9 mouse cellular contexts compared by ENCODE assay signal in the genomic region with DNA sequence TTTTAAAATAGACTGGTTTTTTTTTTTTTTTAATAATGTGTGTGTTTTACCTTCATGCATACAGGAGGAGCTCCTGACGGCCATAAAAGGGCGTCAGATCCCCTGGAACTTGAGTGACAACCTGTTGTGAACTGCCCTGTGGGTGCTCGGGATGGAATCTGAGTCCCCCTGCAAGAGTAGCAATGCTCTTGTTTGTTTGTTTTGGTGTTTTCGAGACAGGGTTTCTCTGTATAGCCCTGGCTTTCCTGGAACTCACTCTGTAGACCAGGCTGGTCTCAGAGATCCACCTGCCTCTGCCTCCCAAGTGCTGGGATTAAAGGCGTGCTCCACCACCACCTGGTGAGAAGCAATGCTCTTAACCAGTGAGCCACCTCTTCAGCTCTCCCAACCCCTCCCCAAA. TPM values are rescaled to one million over a fixed set of nuclear protein-coding genes. Genes with fewer than 3 reads are reported as not detected.
DNase-seq lines count a peak whose midpoint lies in the region; ATAC-seq and TF ChIP-seq lines count a peak whose summit lies in the region.
"Had no signal": no experiment of that assay in that cellular context is flagged by ENCODE, and none has a peak within 500 bp of the region (broad histone marks: within the 10 kb centered on the region; RNA-seq: fewer than 3 reads in every experiment).

No protein-coding gene starts in this region.

- no peaks in the 10 kb centered on the region for H3K27me3 ChIP-seq in kidney, embryonic 14.5 days (ENCODE audit: control insufficient read depth, insufficient read depth, low read length)
- peaks cover 23% of the 10 kb centered on the region for H3K27me3 ChIP-seq in embryonic facial prominence, embryonic 12.5 days
- no peaks in the 10 kb centered on the region for H3K27me3 ChIP-seq in hindbrain, postnatal 0 days (ENCODE audit: insufficient read depth, low read length)
- H3K27me3 ChIP-seq in midbrain, embryonic 16.5 days (ENCODE audit: control insufficient read depth, insufficient read depth, low read depth, low read length): no peaks in the 10 kb centered on the region

- peaks cover 9% of the 10 kb centered on the region for H3K4me1 ChIP-seq in kidney, embryonic 14.5 days (ENCODE audit: control insufficient read depth, insufficient read depth, low read length)
- peaks cover 12% of the 10 kb centered on the region for H3K4me1 ChIP-seq in embryonic facial prominence, embryonic 12.5 days
- H3K4me1 ChIP-seq in hindbrain, postnatal 0 days (ENCODE audit: insufficient read depth, low read length): peaks cover 11% of the 10 kb centered on the region; the same call in 1 of the 2 replicates
- H3K4me1 ChIP-seq in midbrain, embryonic 16.5 days (ENCODE audit: control insufficient read depth, insufficient read depth, low read length): peaks cover 30% of the 10 kb centered on the region

- no peak overlapping the region for H3K27ac ChIP-seq in kidney, embryonic 14.5 days (ENCODE audit: low read depth, low read length)
- H3K27ac ChIP-seq in embryonic facial prominence, embryonic 12.5 days: peak overlapping the region; percentile 72; the same call in 1 of the 2 replicates
- peak overlapping the region; percentile 80; the same call in 1 of the 2 replicates for H3K27ac ChIP-seq in hindbrain, postnatal 0 days
- peak overlapping the region; percentile 75 for H3K27ac ChIP-seq in midbrain, embryonic 16.5 days (ENCODE audit: low read length)

- H3K4me2 ChIP-seq in kidney, embryonic 14.5 days (replicated peaks; ENCODE audit: low read depth, low read length): peak overlapping the region; percentile 62
- peak overlapping the region; percentile 65 for H3K4me2 ChIP-seq in embryonic facial prominence, embryonic 12.5 days (replicated peaks)
- H3K4me2 ChIP-seq in hindbrain, postnatal 0 days (ENCODE audit: low read depth, low read length): peak overlapping the region; percentile 74
- peak overlapping the region; percentile 73 for H3K4me2 ChIP-seq in midbrain, embryonic 16.5 days (ENCODE audit: low read length)

- H3K36me3 ChIP-seq in kidney, embryonic 14.5 days (ENCODE audit: control insufficient read depth, insufficient read depth, low read length): no peaks in the 10 kb centered on the region
- H3K36me3 ChIP-seq in embryonic facial prominence, embryonic 12.5 days: no peaks in the 10 kb centered on the region
- no peaks in the 10 kb centered on the region for H3K36me3 ChIP-seq in hindbrain, postnatal 0 days (ENCODE audit: insufficient read depth, low read length)
- no peaks in the 10 kb centered on the region for H3K36me3 ChIP-seq in midbrain, embryonic 16.5 days (ENCODE audit: control insufficient read depth, insufficient read depth, low read length)

- H3K9me3 ChIP-seq in kidney, embryonic 14.5 days (ENCODE audit: control insufficient read depth, low read length): no peaks in the 10 kb centered on the region
- no peaks in the 10 kb centered on the region for H3K9me3 ChIP-seq in embryonic facial prominence, embryonic 12.5 days
- no peaks in the 10 kb centered on the region for H3K9me3 ChIP-seq in hindbrain, postnatal 0 days (ENCODE audit: low read length)
- no peaks in the 10 kb centered on the region for H3K9me3 ChIP-seq in midbrain, embryonic 16.5 days (replicated peaks; ENCODE audit: control insufficient read depth, low read length, poor library complexity, severe bottlenecking)

- H3K9ac ChIP-seq in kidney, embryonic 14.5 days (ENCODE audit: low read depth, low read length): peak overlapping the region; percentile 59; the same call in 1 of the 2 replicates
- H3K9ac ChIP-seq in embryonic facial prominence, embryonic 12.5 days: peak overlapping the region; percentile 58; the same call in 1 of the 2 replicates
- peak overlapping the region; percentile 57; the same call in 1 of the 2 replicates for H3K9ac ChIP-seq in hindbrain, postnatal 0 days (replicated peaks; ENCODE audit: low read length)
- peak overlapping the region; percentile 61 for H3K9ac ChIP-seq in midbrain, embryonic 16.5 days (ENCODE audit: low read depth, low read length)

- TF ChIP-seq CTCF in hindbrain, postnatal 0 days (IDR thresholded peaks at IDR 0.05; ENCODE audit: low read depth): no peak

- intact Hi-C loops in left cerebral cortex, postnatal 10 days (cut with DNase I): no loop called here
- intact Hi-C loops in left cerebral cortex, postnatal 4 days (cut with DNase I): no loop called here
- intact Hi-C loops in gastrocnemius, postnatal 14 days (cut with DNase I; ENCODE audit: low total_unique reads): no loop called here

- H3K4me3 ChIP-seq in kidney, embryonic 14.5 days (ENCODE audit: low read length): peak overlapping the region; percentile 40
- H3K4me3 ChIP-seq in embryonic facial prominence, embryonic 12.5 days: peak overlapping the region; percentile 46
- H3K4me3 ChIP-seq in hindbrain, postnatal 0 days (ENCODE audit: low read length): peak overlapping the region; percentile 41
- peak overlapping the region; percentile 49 for H3K4me3 ChIP-seq in midbrain, embryonic 16.5 days (ENCODE audit: low read depth, low read length)

- DNase-seq in kidney, adult 8-10 months: no peak
- DNase-seq in hindbrain, postnatal 0 days (ENCODE audit: low spot score): no peak
- no peak for DNase-seq in left cerebral cortex, postnatal 10 days (ENCODE audit: extremely low spot score in 1 of 2, low spot score in 2 of 2)
- DNase-seq in left cerebral cortex, postnatal 4 days: no peak
- DNase-seq in gastrocnemius, postnatal 14 days: no peak
- DNase-seq: lung, postnatal 36 days had no signal

- ATAC-seq in kidney, embryonic 14.5 days (ENCODE audit: low FRiP score, low TSS enrichment): no peak
- ATAC-seq in embryonic facial prominence, embryonic 12.5 days (ENCODE audit: insufficient number of reproducible peaks, insufficient read depth, low FRiP score, low TSS enrichment): no peak
- no peak for ATAC-seq in hindbrain, postnatal 0 days
- ATAC-seq in midbrain, embryonic 16.5 days: no peak

- 67% methylated on average over 5 of the region's 5 CpGs for WGBS in kidney, embryonic 14.5 days
- 72% methylated on average over 5 of the region's 5 CpGs for WGBS in embryonic facial prominence, embryonic 12.5 days
- 73% methylated on average over 5 of the region's 5 CpGs for WGBS in hindbrain, postnatal 0 days
- WGBS in midbrain, embryonic 16.5 days: 78% methylated on average over 5 of the region's 5 CpGs

RNA-seq across cellular contexts. Expression of a gene that starts 0.5 kb away (rescaled TPM):
- polyA plus RNA-seq in kidney, embryonic 14.5 days (2014; fragmentation: Nextera tagmentation; extraction: Ambion mirVana): 16.4 and 20.9 TPM in 2 replicates
- polyA plus RNA-seq in embryonic facial prominence, embryonic 12.5 days (2016; fragmentation: Nextera tagmentation; extraction: Ambion mirVana): 23.2 and 25.9 TPM in 2 replicates
- 25.8 and 33.7 TPM in 2 replicates for total RNA-seq in hindbrain, postnatal 0 days (2014; rRNA removed)
- polyA plus RNA-seq in hindbrain, postnatal 0 days (2015; fragmentation: Nextera tagmentation; extraction: Ambion mirVana): 20.2 and 21.8 TPM in 2 replicates
- polyA plus RNA-seq in midbrain, embryonic 16.5 days (2015; fragmentation: Nextera tagmentation; extraction: Ambion mirVana): 32.3 and 32.7 TPM in 2 replicates
- 10 to 100 TPM; 26.8 to 31.2 TPM for total RNA-seq in left cerebral cortex, postnatal 10 days (2021)
- total RNA-seq in left cerebral cortex, postnatal 4 days (2021): 10 to 100 TPM; 28.4 to 31.5 TPM
- total RNA-seq in gastrocnemius, postnatal 14 days (2021): 10 to 100 TPM; 10.3 to 16.6 TPM

RNA-seq across cellular contexts. Expression of a gene that starts 18.9 kb away (rescaled TPM):
- 0.46 and 0.57 TPM in 2 replicates for polyA plus RNA-seq in kidney, embryonic 14.5 days (2014; fragmentation: Nextera tagmentation; extraction: Ambion mirVana)
- polyA plus RNA-seq in embryonic facial prominence, embryonic 12.5 days (2016; fragmentation: Nextera tagmentation; extraction: Ambion mirVana): not detected in 2 replicates
- not detected in 2 replicates for total RNA-seq in hindbrain, postnatal 0 days (2014; rRNA removed)
- not detected in 2 replicates for polyA plus RNA-seq in hindbrain, postnatal 0 days (2015; fragmentation: Nextera tagmentation; extraction: Ambion mirVana)
- polyA plus RNA-seq in midbrain, embryonic 16.5 days (2015; fragmentation: Nextera tagmentation; extraction: Ambion mirVana): not detected in 2 replicates
- not detected for total RNA-seq in left cerebral cortex, postnatal 10 days (2021)
- total RNA-seq in left cerebral cortex, postnatal 4 days (2021): not detected
- not detected for total RNA-seq in gastrocnemius, postnatal 14 days (2021)

RNA-seq across cellular contexts. Expression of a gene that starts 21.5 kb away (rescaled TPM):
- polyA plus RNA-seq in kidney, embryonic 14.5 days (2014; fragmentation: Nextera tagmentation; extraction: Ambion mirVana): 21.9 and 22.4 TPM in 2 replicates
- polyA plus RNA-seq in embryonic facial prominence, embryonic 12.5 days (2016; fragmentation: Nextera tagmentation; extraction: Ambion mirVana): 46.8 and 47.1 TPM in 2 replicates
- 40.6 and 41.0 TPM in 2 replicates for total RNA-seq in hindbrain, postnatal 0 days (2014; rRNA removed)
- polyA plus RNA-seq in hindbrain, postnatal 0 days (2015; fragmentation: Nextera tagmentation; extraction: Ambion mirVana): 16.8 and 18.0 TPM in 2 replicates
- 18.3 and 18.5 TPM in 2 replicates for polyA plus RNA-seq in midbrain, embryonic 16.5 days (2015; fragmentation: Nextera tagmentation; extraction: Ambion mirVana)
- total RNA-seq in left cerebral cortex, postnatal 10 days (2021): 10 to 100 TPM; 18.8 to 20.8 TPM
- 10 to 100 TPM; 23.9 to 24.7 TPM for total RNA-seq in left cerebral cortex, postnatal 4 days (2021)
- 10 to 100 TPM; 80.6 to 83.4 TPM for total RNA-seq in gastrocnemius, postnatal 14 days (2021)

RNA-seq across cellular contexts. Expression of a gene that starts 55.6 kb away (rescaled TPM):
- 26.2 and 34.0 TPM in 2 replicates for polyA plus RNA-seq in kidney, embryonic 14.5 days (2014; fragmentation: Nextera tagmentation; extraction: Ambion mirVana)
- 38.7 and 40.2 TPM in 2 replicates for polyA plus RNA-seq in embryonic facial prominence, embryonic 12.5 days (2016; fragmentation: Nextera tagmentation; extraction: Ambion mirVana)
- total RNA-seq in hindbrain, postnatal 0 days (2014; rRNA removed): 75.9 and 88.1 TPM in 2 replicates
- 45.1 and 46.2 TPM in 2 replicates for polyA plus RNA-seq in hindbrain, postnatal 0 days (2015; fragmentation: Nextera tagmentation; extraction: Ambion mirVana)
- polyA plus RNA-seq in midbrain, embryonic 16.5 days (2015; fragmentation: Nextera tagmentation; extraction: Ambion mirVana): 47.9 and 53.7 TPM in 2 replicates
- 10 to 100 TPM; 54.2 to 58.0 TPM for total RNA-seq in left cerebral cortex, postnatal 10 days (2021)
- 100 to 1,000 TPM; 110 to 114 TPM for total RNA-seq in left cerebral cortex, postnatal 4 days (2021)
- 1 to 10 TPM; 1.0 to 1.9 TPM for total RNA-seq in gastrocnemius, postnatal 14 days (2021)
